Mouse (Mus musculus): Measurements from ENCODE around the gene Nfia.
A peak's percentile ranks its signal among the peaks of the same experiment; 100 is the strongest.

The Nfia gene

DNA sequence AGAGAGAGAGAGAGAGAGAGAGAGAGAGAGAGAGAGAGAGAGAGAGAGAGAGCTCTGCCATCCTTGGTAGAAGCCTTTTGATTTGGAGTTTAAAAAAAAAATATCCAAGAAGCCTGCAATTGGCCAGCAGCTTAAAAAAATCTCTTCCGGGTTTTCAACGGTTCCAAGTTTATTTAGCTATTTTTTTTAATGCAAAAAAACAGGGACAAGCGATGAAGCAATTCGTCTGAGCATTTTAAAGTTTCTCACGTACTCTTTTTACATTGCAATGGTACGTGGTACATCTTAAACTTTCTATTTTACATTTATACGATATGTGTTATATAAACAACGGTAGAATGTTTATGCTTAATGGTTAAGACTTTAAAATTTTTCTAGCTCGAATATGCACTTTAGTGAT lies at the start of gene Nfia:
TSS of gene Nfia (plus strand) at position 94 of the 400 bp plus-strand sequence.
- no peak for DNase-seq

- no peak for DNase-seq
These were observed 49.2 kb upstream of the Nfia start for GRCm38 (mm10) chr4:97723374-97723773.

- DNase-seq = no peak
These were observed 44.0 kb upstream of the Nfia start for GRCm38 (mm10) chr4:97728520-97728919.

DNA sequence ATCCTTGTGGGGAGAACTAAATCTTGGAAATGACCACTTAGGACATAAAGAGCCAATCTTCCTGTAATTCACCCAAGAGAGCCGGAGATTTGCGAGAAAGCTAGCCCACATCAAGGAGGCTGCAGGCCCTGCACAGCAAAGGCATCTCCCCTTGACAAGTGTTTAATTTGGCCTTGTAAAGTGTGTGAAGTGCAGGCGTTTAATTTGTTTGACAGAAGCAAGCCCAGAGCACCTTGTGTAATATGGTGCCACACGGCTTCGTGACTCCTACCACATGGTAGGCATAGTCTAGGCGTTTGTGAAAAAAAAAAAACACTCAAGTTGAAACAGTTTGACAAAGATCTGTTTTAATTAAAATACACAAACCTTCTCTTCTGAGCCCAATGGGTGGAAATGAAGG lies 42.5 kb upstream of the Nfia start:
- DNase-seq = no peak

- no peak for DNase-seq
These were observed 42.1 kb upstream of the Nfia start for GRCm38 (mm10) chr4:97730416-97730815.

GRCm38 (mm10) chr4:97733392-97733791 lies 39.1 kb upstream of the Nfia start:
- no peak for DNase-seq

DNA sequence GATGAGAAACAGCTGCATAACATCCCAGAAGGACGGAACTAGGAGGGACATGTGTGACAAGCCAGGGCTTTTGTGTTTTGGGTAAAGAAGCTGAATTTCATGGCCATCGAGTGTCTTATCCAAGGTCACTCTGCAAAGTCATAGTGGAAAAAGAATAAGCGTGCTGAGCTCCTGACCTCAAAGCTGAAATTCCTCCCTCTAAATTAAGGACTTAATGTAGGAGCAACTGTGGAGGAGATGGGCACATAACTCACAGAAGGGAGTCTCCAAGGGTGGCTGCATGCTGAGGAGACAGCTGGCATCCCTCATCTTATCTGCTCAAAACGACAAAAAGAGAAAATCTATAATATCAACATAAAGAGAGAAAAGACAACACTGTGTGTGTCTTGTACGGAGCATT lies 28.6 kb upstream of the Nfia start:
- DNase-seq = no peak

DNA sequence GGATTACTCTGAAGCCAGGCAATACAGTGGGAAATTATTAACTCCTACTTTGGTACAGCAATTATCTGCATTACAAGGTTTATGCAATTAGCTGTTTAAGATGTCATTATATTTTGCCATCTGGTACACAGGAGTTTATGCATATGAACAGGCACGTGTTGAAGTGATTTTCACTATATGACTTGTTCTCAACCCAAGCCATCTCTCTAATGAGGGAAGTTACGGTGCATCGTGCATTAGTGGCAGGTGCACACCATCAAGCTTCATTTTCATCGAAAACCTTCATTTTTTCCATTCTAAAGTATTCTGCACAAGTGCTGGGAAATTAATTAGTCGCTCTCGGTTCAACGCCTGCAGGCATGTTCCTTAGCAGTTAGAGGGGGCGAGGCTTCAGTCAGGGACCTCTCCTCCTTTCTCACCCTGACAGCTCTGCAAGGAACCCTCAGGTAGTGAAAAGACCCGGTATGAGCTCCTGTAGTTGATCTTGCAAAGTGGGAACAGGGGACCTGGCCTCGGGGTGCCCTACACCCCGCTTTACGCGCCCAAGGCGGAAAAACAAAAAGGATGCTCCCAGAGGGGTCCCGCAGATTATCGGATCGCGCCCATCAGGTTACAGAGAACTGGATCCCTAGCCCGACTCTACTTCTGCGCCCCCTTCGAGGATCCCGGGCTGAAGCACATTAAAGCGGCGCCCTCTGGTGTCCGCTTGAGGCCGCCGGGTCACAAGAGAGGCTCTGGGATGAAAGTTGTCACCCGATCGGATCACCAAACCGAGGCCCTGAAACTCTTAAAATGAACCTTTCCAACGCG lies 27.0 kb upstream of the Nfia start:
- peak; percentile 83 for DNase-seq

DNA sequence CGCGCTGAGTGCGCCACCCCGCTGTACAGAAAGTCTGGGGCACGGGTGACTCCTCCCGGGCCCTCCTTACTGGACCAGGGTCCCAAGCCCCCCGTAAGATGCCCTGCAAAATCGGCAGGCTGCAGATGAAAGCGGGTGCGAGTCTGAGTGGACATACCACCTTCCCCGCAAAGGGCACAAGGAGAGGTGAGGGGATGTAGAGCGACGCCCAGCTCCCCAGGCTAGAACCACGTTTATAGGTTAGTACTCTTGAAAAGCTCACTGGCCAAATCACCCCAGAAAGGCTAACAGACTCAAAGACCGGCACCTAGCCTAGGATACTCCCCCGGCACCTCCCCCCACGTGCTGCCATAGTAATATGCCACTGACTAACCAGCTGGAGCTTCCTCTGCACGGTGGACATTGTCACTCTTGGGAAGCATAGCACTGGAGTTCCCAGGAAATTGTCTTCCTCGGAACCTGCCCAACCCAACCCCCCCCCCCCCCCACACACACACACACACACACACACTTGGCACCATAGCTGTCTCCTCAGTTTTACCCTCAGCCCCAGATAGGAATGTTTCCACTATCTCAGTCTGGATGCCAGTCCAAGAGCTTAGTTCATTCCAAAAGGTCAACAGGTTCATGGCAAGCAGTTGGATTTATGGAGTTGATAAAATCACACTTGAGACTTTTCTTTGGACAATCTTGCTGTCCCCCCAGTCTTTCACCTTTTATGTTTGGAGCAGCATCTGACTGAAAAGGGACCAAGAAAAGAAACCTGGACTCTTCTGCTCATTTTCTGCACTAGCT lies 26.2 kb upstream of the Nfia start:
- no peak for DNase-seq

- no peak for DNase-seq
These were observed 22.1 kb upstream of the Nfia start for GRCm38 (mm10) chr4:97750401-97750800.

DNA sequence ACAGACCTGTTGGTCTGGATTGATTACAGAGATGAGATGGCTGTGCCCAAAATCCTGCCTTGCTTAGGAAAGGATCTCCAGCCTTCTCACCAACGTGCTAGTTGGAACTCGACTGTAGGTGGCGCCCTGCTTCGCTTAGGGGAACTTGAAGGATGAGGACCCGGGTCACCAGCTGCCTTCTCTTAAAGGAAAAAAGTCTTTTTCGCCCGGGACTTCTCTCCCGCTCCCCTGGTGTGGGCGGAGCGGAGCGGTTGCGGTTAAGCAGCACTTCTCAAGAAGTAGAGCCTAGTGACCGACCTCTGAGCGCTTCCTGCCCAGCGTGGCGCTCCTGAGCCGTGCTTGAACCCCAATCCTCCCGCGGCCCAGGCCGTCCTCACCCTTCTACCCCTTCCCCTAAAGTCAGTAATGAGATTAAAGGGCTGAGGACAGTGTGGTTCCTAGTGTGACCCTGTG lies 21.5 kb upstream of the Nfia start:
- peak; percentile 97 for DNase-seq

DNA sequence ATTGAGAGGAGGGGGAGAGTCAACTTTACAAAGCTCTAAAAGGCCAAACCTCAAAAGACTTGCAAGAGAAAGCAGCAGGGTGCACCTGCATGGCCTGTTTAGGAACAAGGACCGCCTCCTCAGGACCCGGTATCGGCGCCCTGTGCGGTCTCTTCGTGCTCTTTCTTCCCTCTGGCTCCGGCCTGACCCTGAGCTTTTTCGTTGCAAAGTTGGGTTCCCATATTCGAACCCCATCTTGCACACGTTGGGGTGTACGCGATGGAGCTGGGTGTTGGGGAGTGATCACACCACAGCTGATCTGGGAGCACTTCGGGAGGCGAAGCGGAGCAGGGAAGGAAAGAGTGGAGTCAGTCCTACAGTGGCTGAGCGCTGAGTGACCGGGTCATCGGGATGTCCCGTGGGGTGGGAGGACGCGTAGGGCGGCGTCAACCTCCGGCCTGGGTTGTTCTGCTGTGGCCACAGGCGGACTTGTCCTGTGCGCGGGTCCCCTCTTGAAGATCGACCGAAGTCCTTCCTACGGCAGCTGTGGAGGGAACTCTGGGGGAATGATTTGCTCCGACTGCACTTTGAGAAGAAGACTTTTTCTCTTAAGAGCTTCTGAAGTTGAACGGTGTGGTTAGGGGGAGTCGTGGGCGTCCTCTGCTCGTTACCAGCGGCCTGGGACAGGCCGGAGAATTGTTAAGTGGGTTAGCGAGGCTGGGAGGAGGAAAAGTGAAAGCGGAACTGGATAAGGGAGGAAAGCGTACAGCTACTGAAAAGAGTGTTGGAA lies 20.9 kb upstream of the Nfia start:
- DNase-seq = peak; percentile 80

DNA sequence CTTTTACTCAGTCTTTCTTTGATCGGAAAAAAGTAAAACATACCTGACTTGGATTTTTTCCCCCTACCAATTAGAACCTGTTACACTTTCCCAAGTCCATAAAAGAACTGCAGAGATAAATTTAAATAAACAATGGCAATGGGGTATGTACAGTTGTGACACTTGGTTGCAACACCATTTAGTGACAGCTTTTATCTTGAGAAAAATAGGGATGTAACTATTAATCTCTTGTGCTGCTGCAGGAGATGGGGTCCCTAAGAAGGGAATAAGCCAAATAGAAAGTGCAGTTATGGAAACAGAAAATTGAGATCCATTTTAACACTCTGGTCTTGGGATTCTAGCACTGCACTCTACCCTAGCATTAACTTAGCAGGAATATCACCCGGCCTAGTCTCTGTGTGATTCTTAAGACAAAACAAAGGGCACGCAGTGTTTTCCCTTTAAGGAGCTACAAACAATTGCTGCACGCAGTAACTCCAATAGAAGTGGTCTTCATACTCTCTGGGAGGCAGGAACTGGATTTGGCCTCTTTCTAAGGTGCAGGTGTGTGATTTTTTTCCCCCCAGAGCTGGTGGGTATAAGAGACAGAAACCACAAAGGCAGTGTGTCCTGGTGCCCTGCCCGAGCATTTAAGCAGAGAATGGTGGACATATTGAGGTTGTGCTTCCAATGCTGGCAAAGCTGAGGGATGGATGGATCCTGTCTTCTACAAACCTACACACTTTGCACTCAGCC lies 20.1 kb upstream of the Nfia start:
- DNase-seq = no peak

DNA sequence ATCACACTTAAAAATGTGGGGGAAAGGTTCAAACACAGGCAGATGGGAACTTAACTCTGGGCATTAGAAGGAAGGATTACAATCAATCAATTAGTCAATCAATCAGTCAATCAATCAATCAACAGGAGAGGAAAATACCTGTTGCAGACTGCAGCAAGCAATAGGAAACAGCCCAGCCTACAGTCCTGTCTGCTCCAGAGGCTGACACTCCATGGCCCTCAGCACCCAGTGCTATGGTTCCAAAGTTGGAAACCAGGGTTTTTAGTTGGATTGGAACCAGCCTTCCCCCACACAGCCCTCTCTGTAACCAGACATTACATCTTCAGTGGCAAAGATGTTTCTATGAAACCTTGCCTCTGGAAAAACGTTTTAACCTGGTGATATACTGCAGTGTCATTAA lies 19.0 kb upstream of the Nfia start:
- no peak for DNase-seq

GRCm38 (mm10) chr4:97754241-97754640 lies 18.3 kb upstream of the Nfia start:
- peak; percentile 51 for DNase-seq

GRCm38 (mm10) chr4:97757207-97757977 lies 15.1 kb upstream of the Nfia start:
- peak; percentile 71 for DNase-seq

DNA sequence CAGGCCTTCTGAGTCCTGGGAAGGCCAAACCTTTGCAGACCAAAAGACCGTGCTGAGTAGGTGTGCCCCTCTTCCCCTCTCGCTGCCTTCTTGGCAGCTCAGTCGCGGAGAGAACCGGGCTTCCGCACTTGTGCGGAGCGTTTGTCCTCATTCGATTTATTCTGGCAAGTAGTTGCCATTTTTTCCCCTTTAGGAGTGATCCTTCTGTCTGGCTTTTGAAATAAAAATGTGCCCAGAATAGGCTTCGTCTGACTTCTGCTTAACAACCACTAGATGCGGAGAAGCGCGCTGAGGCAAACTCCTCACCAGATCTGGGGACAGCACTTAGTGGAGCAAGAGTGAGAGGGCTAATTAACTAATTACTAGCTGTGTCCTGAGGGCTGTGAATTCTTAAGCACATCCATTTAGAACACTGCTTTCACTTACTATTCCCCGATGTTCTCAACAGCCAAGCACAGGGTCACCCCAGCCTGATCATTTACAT lies 14.5 kb upstream of the Nfia start:
- peak; percentile 46 for DNase-seq

DNA sequence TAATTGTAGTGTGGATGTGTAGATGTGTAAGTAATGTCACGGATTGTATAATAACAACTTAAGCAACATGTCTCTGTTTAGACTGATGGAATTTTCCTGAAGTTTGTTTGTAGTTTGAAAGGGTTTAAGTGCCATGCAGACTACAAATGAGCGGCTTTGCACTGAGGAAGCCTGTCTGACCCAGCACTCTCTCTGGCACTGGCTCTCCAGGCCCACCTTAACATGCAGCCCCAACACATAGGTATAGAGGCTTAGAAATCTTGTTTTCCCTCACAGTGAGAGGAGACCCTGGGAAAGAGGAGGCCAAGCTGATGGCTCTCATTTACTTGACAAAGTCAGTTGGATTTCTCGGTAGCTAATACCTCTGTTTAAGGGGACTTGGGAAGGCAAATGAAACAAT lies 13.9 kb upstream of the Nfia start:
- no peak for DNase-seq

GRCm38 (mm10) chr4:97764616-97765015 lies 7.9 kb upstream of the Nfia start:
- no peak for DNase-seq

- no peak for DNase-seq
These were observed 7.1 kb upstream of the Nfia start for GRCm38 (mm10) chr4:97765341-97766020.

GRCm38 (mm10) chr4:97766100-97766499 lies 6.4 kb upstream of the Nfia start:
- no peak for DNase-seq
